Mouse (Mus musculus) spleen, adult 2 months (tissue): ENCODE results near the gene Sytl3.

ENCODE experiments used
- CTCF ChIP-seq: fragments of 200-500 bp; IDR thresholded peaks from 2 replicates; pipeline ENCODE4 v1.5.1; 2011; ENCODE audit warnings: mild to moderate bottlenecking, inconsistent platforms; ENCODE audit not compliant: insufficient read depth, insufficient read length, insufficient replicate concordance; ENCODE audit errors: extremely low read depth
- POLR2A ChIP-seq: fragments of 200-500 bp; IDR thresholded peaks from 2 replicates; pipeline ENCODE4 v1.6.1; 2011; ENCODE audit warnings: low read depth, low read length, inconsistent platforms

GRCm38 (mm10) chr17:6739756-6740155 lies 80.9 kb downstream of the Sytl3 start:
- TF ChIP-seq POLR2A (no peak), CTCF (no peak)
